Mouse (Mus musculus): ENCODE data around the gene Jagn1. TPM values are rescaled to one million over a fixed set of nuclear protein-coding genes. Genes with fewer than 3 reads are reported as not detected.

Jagn1 gene
- total and polyA plus RNA-seq, 3 experiments = 80.6 to 95.6 TPM; not detected in 1

- peak; percentile 75 for DNase-seq (ENCODE audit: low read depth, low spot score)
- peak overlapping the region; percentile 62 for H3K27ac ChIP-seq (ENCODE audit: control insufficient read depth, low read depth, low read length)
- peak overlapping the region; percentile 78 for H3K9ac ChIP-seq (ENCODE audit: control insufficient read depth, low read depth, low read length, poor library complexity, severe bottlenecking)
- TF ChIP-seq TAL1 (IDR thresholded peaks at IDR 0.05; ENCODE audit: low read length) = no peak
- no peak for TF ChIP-seq GATA1 (IDR thresholded peaks at IDR 0.05; ENCODE audit: low read depth, low read length)
- no peak for TF ChIP-seq JUND (IDR thresholded peaks at IDR 0.05; ENCODE audit: low read depth, low read length)
- no peak for TF ChIP-seq ELF1 (IDR thresholded peaks at IDR 0.05; ENCODE audit: low read depth, low read length)
- no peak for TF ChIP-seq ETS1 (IDR thresholded peaks at IDR 0.05; ENCODE audit: low read depth, low read length)
- TF ChIP-seq EP300 (IDR thresholded peaks at IDR 0.05; ENCODE audit: low read depth in 1 of 2, low read length in 2 of 2) = no peak
- no peak for TF ChIP-seq CTCF (IDR thresholded peaks at IDR 0.05 in 2 of 3, conservative IDR thresholded peaks at IDR 0.05 in 1 of 3; ENCODE audit: control insufficient read depth in 1 of 3, insufficient read depth in 1 of 3, low read depth in 2 of 3, low read length in 3 of 3, poor library complexity in 1 of 3, severe bottlenecking in 1 of 3)
- TF ChIP-seq HCFC1 (IDR thresholded peaks at IDR 0.05; ENCODE audit: low read depth, low read length) = no peak
- no peak for TF ChIP-seq MAZ (IDR thresholded peaks at IDR 0.05; ENCODE audit: low read depth, low read length)
- no peak for TF ChIP-seq BHLHE40 (IDR thresholded peaks at IDR 0.05; ENCODE audit: borderline replicate concordance, low read depth, low read length)
- TF ChIP-seq E2F4 (IDR thresholded peaks at IDR 0.05; ENCODE audit: borderline replicate concordance, low read depth, low read length) = no peak
- no peak for TF ChIP-seq UBTF (IDR thresholded peaks at IDR 0.05; ENCODE audit: borderline replicate concordance, insufficient read depth, low read depth, low read length)
- TF ChIP-seq POLR2AphosphoS2 (IDR thresholded peaks at IDR 0.05; ENCODE audit: low read length) = no peak
- TF ChIP-seq MYB (IDR thresholded peaks at IDR 0.05; ENCODE audit: low read depth, low read length) = no peak
- peak in 1 of 2 experiments; percentile 48; a peak in 2 of 4 replicates for TF ChIP-seq POLR2A (IDR thresholded peaks at IDR 0.05; ENCODE audit: control insufficient read depth in 1 of 2, insufficient read depth in 1 of 2, low read depth in 1 of 2, low read length in 2 of 2, poor library complexity in 1 of 2)
- TF ChIP-seq POLR2AphosphoS5 (IDR thresholded peaks at IDR 0.05; ENCODE audit: borderline replicate concordance, low read depth, low read length) = no peak
- TF ChIP-seq MXI1 (IDR thresholded peaks at IDR 0.05; ENCODE audit: low read depth, low read length) = peak; percentile 5; the same call in 1 of the 2 replicates
- no peaks in the 10 kb centered on the region for H3K9me3 ChIP-seq (replicated peaks; ENCODE audit: insufficient read depth, low read length)
- peak overlapping the region; percentile 73 for H3K4me3 ChIP-seq (ENCODE audit: control insufficient read depth in 1 of 2, insufficient read depth in 1 of 2, low read depth in 2 of 2, low read length in 2 of 2)
- 0 out of 2 replicates have a peak, but pooled peaks cover 2% of the 10 kb centered on the region for H3K79me2 ChIP-seq (ENCODE audit: control insufficient read depth, insufficient read depth, low read length, poor library complexity)
- peaks cover 2% of the 10 kb centered on the region in 2 experiments; a peak in 1 of 4 replicates for H3K27me3 ChIP-seq (ENCODE audit: control insufficient read depth in 1 of 2, insufficient read depth in 2 of 2, low read length in 2 of 2)
- H3K4me1 ChIP-seq (ENCODE audit: control insufficient read depth in 1 of 2, insufficient read depth in 2 of 2, low read length in 2 of 2) = peaks cover 6 to 18% of the 10 kb centered on the region in 2 experiments
- H3K36me3 ChIP-seq (ENCODE audit: control insufficient read depth in 1 of 2, insufficient read depth in 2 of 2, low read length in 2 of 2) = peaks cover 0 to 16% of the 10 kb centered on the region in 2 experiments; a peak in 2 of 4 replicates
These were observed 40.2 kb downstream of the Jagn1 start for GRCm38 (mm10) chr6:113482477-113483099.

DNA sequence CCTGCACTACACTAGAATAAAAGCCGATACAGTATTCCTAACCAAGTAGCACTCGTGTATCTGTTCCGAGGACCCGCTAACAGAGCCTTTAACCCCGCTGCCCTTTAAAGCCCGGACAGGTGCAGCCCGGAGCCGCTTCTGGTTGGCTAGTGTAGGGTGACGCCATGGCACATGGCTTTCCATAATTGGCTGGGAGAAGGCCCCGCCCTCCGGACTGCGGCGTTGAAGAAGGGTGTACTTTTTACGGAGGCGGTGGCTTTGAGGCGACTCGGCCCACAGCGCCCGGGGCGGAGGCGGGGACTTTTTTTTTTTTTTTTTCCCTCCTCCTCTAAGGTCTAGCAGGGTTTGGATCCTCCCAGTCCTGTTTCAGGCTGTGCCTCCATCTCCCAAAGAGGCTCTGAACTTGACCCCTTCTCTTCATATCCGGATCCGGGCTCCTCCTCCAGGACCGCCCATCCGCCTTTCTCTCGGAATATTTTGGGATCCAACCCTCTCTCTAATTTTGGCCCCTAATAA lies 40.8 kb downstream of the Jagn1 start, which contains the start of gene Creld1:
TSS of gene Creld1 (plus strand) at position 198 of the 516 bp plus-strand sequence.
- Histone ChIP-seq H3K4me3 (ENCODE audit: control insufficient read depth in 1 of 2, insufficient read depth in 1 of 2, low read depth in 2 of 2, low read length in 2 of 2) (peak within 1 kb of the TSS; percentile 73 to 84), H3K27ac (ENCODE audit: control insufficient read depth, low read depth, low read length) (peak within 1 kb of the TSS; percentile 69), H3K79me2 (ENCODE audit: control insufficient read depth, insufficient read depth, low read length, poor library complexity) (0 out of 2 replicates have a peak, but pooled peaks cover 2% of the 10 kb centered on the region), H3K9ac (ENCODE audit: control insufficient read depth, low read depth, low read length, poor library complexity, severe bottlenecking) (peak within 1 kb of the TSS; percentile 83), H3K9me3 (replicated peaks; ENCODE audit: insufficient read depth, low read length) (no peaks in the 10 kb centered on the region), H3K4me1 (ENCODE audit: control insufficient read depth in 1 of 2, insufficient read depth in 2 of 2, low read length in 2 of 2) (peaks cover 6 to 21% of the 10 kb centered on the region in 2 experiments), H3K36me3 (ENCODE audit: control insufficient read depth in 1 of 2, insufficient read depth in 2 of 2, low read length in 2 of 2) (peaks cover 0 to 17% of the 10 kb centered on the region in 2 experiments; a peak in 2 of 4 replicates), H3K27me3 (ENCODE audit: control insufficient read depth in 1 of 2, insufficient read depth in 2 of 2, low read length in 2 of 2) (peaks cover 2% of the 10 kb centered on the region in 2 experiments; a peak in 1 of 4 replicates)
- DNase-seq (ENCODE audit: low read depth, low spot score) = peak; percentile 99
- TF ChIP-seq GATA1 (IDR thresholded peaks at IDR 0.05; ENCODE audit: low read depth, low read length) = no peak
- TF ChIP-seq SMC3 (IDR thresholded peaks at IDR 0.05; ENCODE audit: low read depth, low read length) = no peak
- TF ChIP-seq TAL1 (IDR thresholded peaks at IDR 0.05; ENCODE audit: low read length) = no peak
- TF ChIP-seq ELF1 (IDR thresholded peaks at IDR 0.05; ENCODE audit: low read depth, low read length) = peak; percentile 45; the same call in 1 of the 2 replicates
- peak; percentile 50; the same call in 1 of the 2 replicates for TF ChIP-seq HCFC1 (IDR thresholded peaks at IDR 0.05; ENCODE audit: low read depth, low read length)
- peak; percentile 72; the same call in 1 of the 2 replicates for TF ChIP-seq POLR2AphosphoS2 (IDR thresholded peaks at IDR 0.05; ENCODE audit: low read length)
- no peak for TF ChIP-seq POLR2AphosphoS5 (IDR thresholded peaks at IDR 0.05; ENCODE audit: borderline replicate concordance, low read depth, low read length)
- no peak for TF ChIP-seq E2F4 (IDR thresholded peaks at IDR 0.05; ENCODE audit: borderline replicate concordance, low read depth, low read length)
- TF ChIP-seq TCF12 (IDR thresholded peaks at IDR 0.05; ENCODE audit: low read depth, low read length) = no peak; the same call in 1 of the 2 replicates
- TF ChIP-seq GABPA (IDR thresholded peaks at IDR 0.05; ENCODE audit: low read depth, low read length) = no peak
- peak; percentile 59 for TF ChIP-seq USF1 (IDR thresholded peaks at IDR 0.05; ENCODE audit: low read depth, low read length)
- TF ChIP-seq MAZ (IDR thresholded peaks at IDR 0.05; ENCODE audit: low read depth, low read length) = peak; percentile 65; the same call in 1 of the 2 replicates
- peak in 1 of 2 experiments; percentile 98; a peak in 2 of 4 replicates for TF ChIP-seq POLR2A (IDR thresholded peaks at IDR 0.05; ENCODE audit: control insufficient read depth in 1 of 2, insufficient read depth in 1 of 2, low read depth in 1 of 2, low read length in 2 of 2, poor library complexity in 1 of 2)
- TF ChIP-seq RCOR1 (IDR thresholded peaks at IDR 0.05; ENCODE audit: low read depth, low read length) = no peak
- TF ChIP-seq NRF1 (IDR thresholded peaks at IDR 0.05; ENCODE audit: insufficient read depth, low read depth, low read length, poor library complexity, severe bottlenecking) = peak; percentile 25; the same call in 1 of the 2 replicates
- TF ChIP-seq RAD21 (IDR thresholded peaks at IDR 0.05; ENCODE audit: low read depth, low read length) = no peak
- TF ChIP-seq ETS1 (IDR thresholded peaks at IDR 0.05; ENCODE audit: low read depth, low read length) = peak; percentile 8; the same call in 1 of the 2 replicates
- no peak for TF ChIP-seq MYB (IDR thresholded peaks at IDR 0.05; ENCODE audit: low read depth, low read length)
- TF ChIP-seq JUND (IDR thresholded peaks at IDR 0.05; ENCODE audit: low read depth, low read length) = no peak
- TF ChIP-seq MAX (IDR thresholded peaks at IDR 0.05; ENCODE audit: low read length) = peak; percentile 47; the same call in 1 of the 2 replicates
- peak; percentile 96 for TF ChIP-seq TBP (IDR thresholded peaks at IDR 0.05; ENCODE audit: low read depth, low read length)

Data from MEL (cell line).